Mouse (Mus musculus): ENCODE results near the gene Entpd3. TPM values are rescaled to one million over a fixed set of nuclear protein-coding genes. Genes with fewer than 3 reads are reported as not detected.

Gene Entpd3
- 1 to 10 TPM; 7.6 to 7.7 TPM for total RNA-seq (2021)
- long read RNA-seq, experiment 1, transcript Entpd3-201 (11 exons, 3,453 nt), result major isoform, 5 of 6 reads
- long read RNA-seq, experiment 1, partial matches to known transcripts, result 0 of 6 reads
- long read RNA-seq, experiment 1, other reads (novel, unspliced or antisense), result 1 of 6 reads
- long read RNA-seq, experiment 2, transcript Entpd3-201 (11 exons, 3,453 nt), result major isoform, 5 of 11 reads
- long read RNA-seq, experiment 2, partial matches to known transcripts, result 1 of 11 reads
- long read RNA-seq, experiment 2, other reads (novel, unspliced or antisense), result 5 of 11 reads

DNA sequence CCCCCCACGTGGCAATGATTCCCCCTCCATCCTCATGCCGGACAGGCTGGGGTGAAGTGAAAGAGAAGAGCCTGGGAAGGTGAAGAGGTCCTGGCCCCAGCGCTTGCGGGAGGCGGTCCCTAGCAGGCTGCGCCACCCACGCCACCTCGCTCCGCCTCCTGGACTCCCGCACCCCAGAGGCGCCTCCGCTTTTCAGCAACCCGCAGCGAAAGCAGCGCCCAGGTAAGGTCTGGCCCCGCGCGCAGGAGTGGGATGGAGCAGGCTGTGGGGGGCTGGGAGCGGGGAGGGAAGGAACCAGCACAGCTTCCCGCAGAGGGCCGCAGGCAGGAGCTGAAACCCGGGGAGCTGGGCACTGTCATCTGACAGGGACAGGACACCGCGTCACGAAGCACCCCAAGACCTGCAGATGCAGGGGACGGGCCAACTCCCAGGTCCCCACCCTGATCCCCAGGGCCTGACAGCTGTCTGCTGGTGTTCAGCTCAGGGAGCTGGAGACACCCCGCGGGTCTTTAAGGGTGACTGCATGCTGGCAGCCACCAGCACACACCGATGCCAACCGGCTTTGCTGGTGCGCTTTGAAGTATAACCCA lies at the start of gene Entpd3:
Entpd3 (plus strand) TSS at position 157 of the 590 bp plus-strand sequence.
- H3K27ac ChIP-seq, result peak within 1 kb of the TSS; percentile 77
- no peak for TF ChIP-seq CTCF (conservative IDR thresholded peaks at IDR 0.05)
- peak within 1 kb of the TSS; percentile 66 for H3K4me3 ChIP-seq
- DNase-seq (ENCODE audit: low spot score in 2 of 2), result peak; percentile 13 to 14

DNA sequence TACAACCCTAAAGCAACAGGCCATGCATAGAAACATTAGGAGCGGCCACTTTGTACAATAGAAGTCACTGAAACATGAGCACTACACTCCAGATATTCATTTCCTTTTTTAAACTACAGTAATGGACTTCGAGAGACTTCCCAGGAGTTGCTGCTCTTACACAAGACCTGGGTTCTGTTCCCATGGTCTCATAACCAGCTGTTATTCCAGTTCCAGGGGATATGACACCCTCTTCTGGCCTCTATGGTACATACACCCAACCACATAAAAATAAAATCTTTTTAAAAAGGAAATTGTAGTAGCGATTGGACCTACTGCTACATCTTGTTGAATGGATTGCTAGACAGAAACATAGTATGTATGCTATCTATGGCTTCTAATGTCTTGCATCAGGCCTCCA lies 48.1 kb upstream of the Entpd3 start:
- H3K27ac ChIP-seq, result peak overlapping the region; percentile 95
- DNase-seq (ENCODE audit: low spot score in 2 of 2), result no peak
- peak overlapping the region; percentile 98 for H3K4me3 ChIP-seq
- TF ChIP-seq CTCF (conservative IDR thresholded peaks at IDR 0.05), result peak; percentile 64

DNA sequence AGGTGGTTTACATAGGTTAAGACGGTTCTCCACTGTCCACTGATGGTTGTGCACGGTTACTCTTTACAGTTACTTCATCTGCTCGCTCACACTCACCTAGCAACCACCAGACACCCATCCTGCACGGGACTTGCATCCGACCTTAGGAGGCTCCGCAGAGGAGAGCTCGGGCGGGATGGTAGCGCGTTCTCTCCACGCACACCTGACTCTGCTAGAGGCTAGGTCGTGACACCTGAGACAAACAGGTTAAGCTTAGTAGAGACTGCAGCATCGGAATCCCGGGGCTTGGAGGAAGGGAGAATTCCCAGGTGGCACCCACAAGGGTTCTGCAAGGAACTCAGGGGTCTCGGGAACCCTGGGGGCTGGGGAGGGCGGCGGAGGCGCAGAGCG lies 47.6 kb upstream of the Entpd3 start, which contains the start of gene Eif1b:
Eif1b (plus strand) TSS at position 223 of the 390 bp plus-strand sequence.
- Histone ChIP-seq H3K4me3 (peak within 1 kb of the TSS; percentile 98), H3K27ac (peak within 1 kb of the TSS; percentile 95)
- no peak for TF ChIP-seq CTCF (conservative IDR thresholded peaks at IDR 0.05)
- DNase-seq (ENCODE audit: low spot score in 2 of 2), result no peak

DNA sequence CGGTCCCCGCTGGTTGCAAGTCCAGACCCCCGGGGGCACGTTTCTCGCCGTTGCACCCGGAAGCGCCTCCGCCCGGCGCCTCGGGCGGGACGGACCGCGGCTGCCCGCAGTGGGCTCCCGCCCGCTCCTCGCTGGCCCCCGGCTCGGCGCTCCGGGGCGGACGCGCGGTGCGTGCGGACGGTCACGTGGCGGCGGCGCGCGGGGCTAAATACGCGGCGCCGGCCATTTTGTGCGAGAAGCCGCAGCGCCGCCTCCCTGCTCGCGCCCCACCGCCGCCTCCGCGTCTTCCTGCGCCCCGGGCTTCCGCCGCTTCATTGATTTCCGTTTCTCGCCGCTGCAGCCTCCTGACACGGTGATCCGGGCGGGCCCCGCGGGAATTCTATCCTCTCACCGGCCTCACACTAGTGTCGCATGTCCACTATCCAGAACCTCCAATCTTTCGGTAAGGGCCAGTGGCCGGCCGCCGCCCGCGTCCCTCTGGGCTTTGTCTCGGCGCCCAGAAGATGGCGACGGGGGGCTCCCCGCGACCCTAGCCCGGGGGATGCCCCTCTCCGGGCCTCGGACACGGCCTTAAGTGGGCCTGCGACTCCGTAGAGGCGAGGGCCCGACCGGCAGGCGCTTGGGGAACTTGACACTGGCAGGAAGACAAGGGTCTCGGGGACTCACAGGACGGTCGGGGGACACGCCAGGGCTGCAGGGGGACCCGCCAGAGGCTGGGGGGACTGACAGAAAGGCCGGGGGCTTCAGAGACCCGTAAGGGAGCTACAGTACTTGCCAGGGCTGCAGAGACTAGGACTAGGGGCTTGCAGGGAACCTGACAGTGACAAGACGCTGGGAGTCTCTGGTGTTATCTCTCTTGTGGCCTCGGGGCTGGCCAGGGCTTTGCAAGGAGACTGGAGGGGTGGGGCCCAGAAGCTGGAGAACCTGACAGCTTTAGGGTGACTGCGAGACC lies 46.9 kb upstream of the Entpd3 start:
- TF ChIP-seq CTCF (conservative IDR thresholded peaks at IDR 0.05), result no peak
- DNase-seq (ENCODE audit: low spot score in 2 of 2), result peak; percentile 75 to 84
- Histone ChIP-seq H3K4me3 (peak overlapping the region; percentile 98), H3K27ac (peak overlapping the region; percentile 95)

DNA sequence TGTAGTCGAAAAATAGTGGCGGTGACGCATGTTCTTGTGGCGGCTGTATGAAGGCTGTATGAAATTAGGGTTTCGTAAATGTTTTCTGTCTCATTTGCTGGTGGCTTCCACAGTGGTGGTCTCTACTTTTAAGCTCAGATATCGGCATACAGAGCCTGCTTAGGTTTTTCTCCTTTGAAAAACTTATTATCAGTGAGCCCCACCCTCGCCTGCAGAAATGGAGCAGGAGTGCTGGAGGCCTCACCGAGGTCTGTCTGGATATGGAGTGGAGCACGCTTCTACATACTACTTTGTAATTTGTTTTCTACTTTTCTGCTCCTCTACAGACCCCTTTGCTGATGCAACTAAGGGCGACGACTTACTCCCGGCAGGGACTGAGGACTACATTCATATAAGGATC lies 45.8 kb upstream of the Entpd3 start:
- peak overlapping the region; percentile 98 for H3K4me3 ChIP-seq
- peak overlapping the region; percentile 68 for H3K27ac ChIP-seq
- TF ChIP-seq CTCF (conservative IDR thresholded peaks at IDR 0.05), result no peak
- DNase-seq (ENCODE audit: low spot score in 2 of 2), result no peak

DNA sequence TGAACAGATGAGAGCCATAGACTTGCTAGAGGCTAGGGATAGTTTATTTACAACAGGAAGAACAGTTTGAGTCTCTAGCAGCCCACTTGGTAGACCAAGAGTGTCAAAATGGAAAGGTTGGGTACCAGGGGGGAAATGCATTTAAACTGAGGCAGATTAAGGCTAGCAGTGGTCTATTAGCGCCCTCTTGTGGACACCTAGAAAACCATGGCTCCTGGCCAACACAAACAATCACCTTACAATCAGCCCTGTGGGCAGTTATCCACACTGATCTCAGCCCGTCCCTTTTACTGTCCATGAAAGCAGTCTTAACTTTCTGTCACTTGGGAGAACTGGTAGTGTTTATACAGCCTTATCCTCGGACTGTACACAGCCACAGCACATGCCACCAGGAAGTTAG lies 42.9 kb upstream of the Entpd3 start:
- TF ChIP-seq CTCF (conservative IDR thresholded peaks at IDR 0.05), result peak; percentile 94
- peak overlapping the region; percentile 51; the same call in 1 of the 2 replicates for H3K27ac ChIP-seq
- DNase-seq (ENCODE audit: low spot score in 2 of 2), result peak; percentile 63 to 70
- no peak overlapping the region for H3K4me3 ChIP-seq

DNA sequence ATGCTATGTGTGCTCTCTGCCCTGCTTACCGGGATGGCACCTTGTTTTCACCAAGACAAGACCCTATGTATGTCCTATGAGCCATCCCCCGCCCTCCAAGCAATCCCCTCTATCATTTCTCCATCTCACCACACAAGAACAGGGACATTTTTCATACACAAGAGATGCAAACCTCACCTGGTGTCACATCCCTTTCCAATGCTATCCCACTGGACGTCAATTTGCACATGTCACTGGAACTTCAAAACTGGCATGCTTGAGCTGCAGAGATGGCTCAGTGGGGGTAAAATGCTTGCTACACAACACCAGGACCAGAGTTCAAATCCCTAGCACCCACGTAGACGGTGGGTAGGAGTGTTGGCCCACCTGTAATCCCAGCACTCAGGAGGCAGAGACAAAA lies 41.6 kb upstream of the Entpd3 start:
- Histone ChIP-seq H3K27ac (no peak overlapping the region), H3K4me3 (no peak overlapping the region)
- no peak for DNase-seq (ENCODE audit: low spot score in 2 of 2)
- TF ChIP-seq CTCF (conservative IDR thresholded peaks at IDR 0.05), result no peak

DNA sequence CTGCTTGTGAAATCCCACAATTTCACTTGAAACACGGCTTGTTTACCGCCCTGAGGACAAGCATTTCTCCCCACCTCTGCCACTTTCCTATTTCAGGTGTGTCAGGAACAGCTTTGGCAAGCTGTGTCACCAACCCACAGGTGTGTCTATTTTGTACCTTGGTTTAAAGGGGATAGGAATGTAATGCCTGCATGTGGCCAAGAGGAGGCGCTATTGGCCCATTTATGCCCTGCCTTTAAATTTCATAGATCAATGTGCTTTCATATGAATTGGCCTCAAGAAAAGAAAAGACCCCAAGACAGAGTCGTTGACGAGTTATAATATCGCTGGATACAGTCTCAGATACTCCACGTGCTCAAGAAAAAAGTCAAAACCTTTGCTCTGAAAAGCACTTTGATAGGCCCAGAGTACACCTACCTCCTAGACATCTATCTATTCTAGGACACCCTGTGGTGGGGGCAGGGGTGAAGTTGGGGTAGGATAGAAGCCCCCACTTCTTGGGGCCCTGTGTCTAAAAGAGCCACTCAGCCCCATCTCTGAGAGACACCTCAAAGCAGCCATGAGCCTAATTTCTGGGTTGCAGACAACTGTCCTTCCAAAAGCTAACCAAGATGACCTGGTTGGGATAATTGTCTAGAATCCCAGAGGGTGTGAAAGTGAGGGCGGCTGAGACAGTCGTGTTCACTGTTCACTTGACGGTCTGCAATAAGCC lies 38.3 kb upstream of the Entpd3 start:
- no peak for DNase-seq (ENCODE audit: low spot score in 2 of 2)
- Histone ChIP-seq H3K4me3 (no peak overlapping the region), H3K27ac (no peak overlapping the region)
- TF ChIP-seq CTCF (conservative IDR thresholded peaks at IDR 0.05), result peak; percentile 65

DNA sequence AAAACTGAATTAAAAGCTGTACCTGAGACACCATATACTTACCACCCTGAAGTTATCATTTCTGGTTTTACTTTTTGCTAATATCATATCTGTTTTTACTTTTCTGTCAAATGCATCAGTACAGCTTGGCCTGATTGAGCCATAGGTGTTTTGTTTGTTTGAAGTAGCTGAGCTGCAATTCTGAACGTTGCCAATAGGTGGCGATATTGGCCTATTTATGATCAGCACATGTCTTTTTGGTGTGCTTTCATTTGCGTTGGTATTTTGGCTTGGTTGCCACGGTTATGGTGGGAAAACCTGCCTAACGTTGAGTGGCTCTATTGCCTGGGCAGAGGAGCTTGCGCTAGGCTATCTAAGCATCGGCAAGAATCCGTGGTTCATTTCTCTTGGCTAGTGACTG lies 37.6 kb upstream of the Entpd3 start:
- H3K4me3 ChIP-seq, result no peak overlapping the region
- H3K27ac ChIP-seq, result no peak overlapping the region
- peak; percentile 70 to 82 for DNase-seq (ENCODE audit: low spot score in 2 of 2)
- peak; percentile 92 for TF ChIP-seq CTCF (conservative IDR thresholded peaks at IDR 0.05)

DNA sequence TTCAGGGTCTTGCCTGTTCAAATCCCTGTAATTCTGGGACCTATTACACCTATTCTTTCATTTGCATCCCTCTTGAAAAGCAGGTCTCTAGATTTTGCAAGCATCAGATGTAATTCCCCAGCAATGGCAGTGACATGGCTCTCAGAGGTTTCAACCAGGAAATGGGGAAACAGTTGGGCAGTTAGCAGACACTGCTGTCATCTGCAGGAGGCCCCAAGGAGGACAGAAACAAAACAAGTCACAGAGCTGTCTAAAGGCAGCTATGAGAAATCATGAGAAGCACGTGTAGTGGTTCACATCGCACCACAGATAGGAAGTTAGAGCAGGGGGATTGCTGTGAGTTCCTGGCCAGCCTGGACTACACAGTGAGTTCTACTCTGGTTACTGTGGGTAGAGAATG lies 35.2 kb upstream of the Entpd3 start:
- H3K4me3 ChIP-seq, result no peak overlapping the region
- DNase-seq (ENCODE audit: low spot score in 2 of 2), result no peak
- TF ChIP-seq CTCF (conservative IDR thresholded peaks at IDR 0.05), result no peak
- H3K27ac ChIP-seq, result no peak overlapping the region

DNA sequence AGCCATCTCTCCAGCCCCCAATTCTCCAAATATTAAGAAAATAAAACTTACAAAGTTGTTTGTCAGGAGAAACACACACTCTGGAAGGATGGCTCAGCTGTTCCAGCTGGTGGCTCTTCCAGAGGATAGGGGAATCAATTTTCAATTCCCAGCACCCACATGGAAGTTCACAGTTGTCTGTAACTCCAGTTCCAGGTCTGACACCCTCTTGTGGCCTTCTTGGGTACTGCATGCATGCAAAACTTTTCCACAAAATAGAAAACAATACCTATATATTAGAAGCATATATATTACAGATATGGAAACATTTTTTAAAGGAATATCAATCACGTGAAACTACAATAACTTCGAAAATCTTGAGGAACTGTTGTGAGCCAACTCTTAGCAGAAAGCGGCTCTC lies 27.8 kb upstream of the Entpd3 start:
- Histone ChIP-seq H3K27ac (no peak overlapping the region), H3K4me3 (no peak overlapping the region)
- peak in 1 of 2 experiments; percentile 44 for DNase-seq (ENCODE audit: low spot score in 2 of 2)
- peak; percentile 89 for TF ChIP-seq CTCF (conservative IDR thresholded peaks at IDR 0.05)

DNA sequence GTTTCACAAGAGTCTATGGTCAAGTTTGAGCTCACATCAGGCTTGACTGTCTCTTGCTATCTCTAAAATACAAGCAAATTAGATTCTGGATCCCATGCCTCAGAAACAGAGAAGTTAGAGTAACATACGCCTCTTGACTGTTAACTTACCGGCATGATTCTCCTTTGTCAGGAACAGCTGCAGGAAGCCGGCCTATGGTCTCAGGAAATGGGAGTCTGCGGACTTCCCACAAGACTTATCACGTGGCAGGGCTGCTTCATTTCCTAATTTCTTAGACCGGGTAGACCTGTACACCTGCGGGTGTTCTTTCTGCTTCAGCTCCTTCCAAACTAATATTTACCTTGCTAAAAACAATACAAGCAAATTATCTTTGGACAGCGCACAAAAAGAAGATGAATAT lies 22.9 kb upstream of the Entpd3 start:
- no peak overlapping the region for H3K27ac ChIP-seq
- TF ChIP-seq CTCF (conservative IDR thresholded peaks at IDR 0.05), result no peak

More for the DNA sequence above, 22.9 kb upstream of the Entpd3 start:
- DNase-seq (ENCODE audit: low spot score in 2 of 2), result no peak
- H3K4me3 ChIP-seq, result no peak overlapping the region
